Mouse (Mus musculus): ENCODE results near the gene Trub2.

GRCm38 (mm10) chr2:29835391-29835899 lies 47.1 kb upstream of the Trub2 start:
- TF ChIP-seq TAL1 (IDR thresholded peaks at IDR 0.05; ENCODE audit: low read length): no peak
- TF ChIP-seq GATA1 (IDR thresholded peaks at IDR 0.05; ENCODE audit: low read length): no peak
